Mouse (Mus musculus): Measurements from ENCODE around the gene Dync2li1. TPM values are rescaled to one million over a fixed set of nuclear protein-coding genes. Genes with fewer than 3 reads are reported as not detected.

The Dync2li1 gene
- total RNA-seq, 2 experiments from 2014 or later, result 22.1 to 24.3 TPM

Other genes starting within 250 kb of the Dync2li1 start
- 10 to 100 TPM; 11.4 to 14.1 TPM for gene Thada, start 160.3 kb upstream of the Dync2li1 start, total RNA-seq (2021)
- gene Plekhh2, start 114.6 kb upstream of the Dync2li1 start, total RNA-seq (2021), result 1 to 10 TPM; 4.6 to 5.1 TPM
- gene Abcg8, start 49.8 kb downstream of the Dync2li1 start, total RNA-seq (2021), result under 1 TPM in 1 of 2 experiments, not detected in 1; 0.15 TPM
- gene Abcg5, start 56.5 kb downstream of the Dync2li1 start, total RNA-seq (2021), result not detected
- 10 to 100 TPM; 63.5 to 66.2 TPM for gene Lrpprc, start 164.3 kb downstream of the Dync2li1 start, total RNA-seq (2021)